Mouse (Mus musculus) hindbrain, postnatal 0 days (tissue): Measurements from ENCODE around the gene Tex28. TPM values are rescaled to one million over a fixed set of nuclear protein-coding genes. Genes with fewer than 3 reads are reported as not detected.
"Not testable (repeated sequence)": the region's sequence is repeated elsewhere in the genome, so short reads cannot be mapped to it uniquely, and the experiment has no call there.

Source experiments
- ATAC-seq: fragments of 200-750 bp; cut with Nextera tagmentation; 2 replicates; pipeline ENCODE4 v1.8.0; 2017; ENCODE audit warnings: mild to moderate bottlenecking, moderate TSS enrichment, moderate library complexity
- DNase-seq: peaks from one replicate; pipeline ENCODE4 v3.0.0-alpha.2; 2015; ENCODE audit warnings: low spot score
- H3K27ac ChIP-seq: fragments of 300-500 bp; sonication (generic); 2 replicates; pipeline ENCODE4 v1.5.1; 2014; ENCODE audit warnings: mild to moderate bottlenecking
- H3K27me3 ChIP-seq: fragments of 300-500 bp; sonication (generic); 2 replicates; pipeline ENCODE4 v1.6.1; 2014; ENCODE audit warnings: low read length, mixed read lengths; ENCODE audit not compliant: insufficient read depth
- H3K36me3 ChIP-seq: fragments of 300-500 bp; sonication (generic); 2 replicates; pipeline ENCODE4 v1.6.1; 2014; ENCODE audit warnings: low read length, mixed read lengths; ENCODE audit not compliant: insufficient read depth
- H3K4me1 ChIP-seq: fragments of 300-500 bp; sonication (generic); 2 replicates; pipeline ENCODE4 v1.6.1; 2014; ENCODE audit warnings: antibody characterized with exemption, low read length, mixed read lengths; ENCODE audit not compliant: insufficient read depth
- H3K4me2 ChIP-seq: fragments of 300-500 bp; sonication (generic); 2 replicates; pipeline ENCODE4 v1.6.1; 2014; ENCODE audit warnings: low read depth, mild to moderate bottlenecking, low read length, moderate library complexity, mixed read lengths
- H3K4me3 ChIP-seq: fragments of 300-500 bp; sonication (generic); 2 replicates; pipeline ENCODE4 v1.5.1; 2014; ENCODE audit warnings: low read length
- H3K9ac ChIP-seq: fragments of 300-500 bp; sonication (generic); replicated peaks from 2 replicates; pipeline ENCODE4 v1.6.1; 2014; ENCODE audit warnings: mild to moderate bottlenecking, low read length, moderate library complexity, mixed read lengths
- H3K9me3 ChIP-seq: fragments of 300-500 bp; sonication (generic); 2 replicates; pipeline ENCODE4 v1.6.1; 2016; ENCODE audit warnings: low read length, mixed read lengths
- CTCF ChIP-seq: IDR thresholded peaks from 2 replicates; pipeline ENCODE4 v1.5.1; 2016; ENCODE audit warnings: antibody characterized with exemption, control low read depth, low read depth
- WGBS: fragments of 180-500 bp; shearing (Covaris S2); extraction: QIAGEN DNeasy Blood & Tissue Kit; methylation state at CpG from one replicate; pipeline ENCODE4 v1.1.7; 2014; 5-methylcytosine and 5-hydroxymethylcytosine counted together
- polyA plus RNA-seq: library from polyadenylated mRNA; unstranded; fragments of >200 nt; fragmentation: Nextera tagmentation; extraction: Ambion mirVana; gene quantifications from 2 replicates; pipeline ENCODE4 v1.2.1, GENCODE M21; 2015
- total RNA-seq: library from RNA; depleted of rRNA; stranded (reverse); fragments of >200 nt; gene quantifications from 2 replicates; pipeline ENCODE4 v1.2.3, GENCODE M21; 2014; rRNA removed

Gene Tex28
- total RNA-seq (not detected in 2 replicates), polyA plus RNA-seq (not detected in 2 replicates)

- WGBS: 97% methylated on average over 1 of the region's 1 CpGs
- Histone ChIP-seq H3K4me1 (no peaks in the 10 kb centered on the region), H3K27me3 (no peaks in the 10 kb centered on the region), H3K9ac (no peak within 1 kb of the TSS), H3K4me3 (no peak within 1 kb of the TSS), H3K36me3 (no peaks in the 10 kb centered on the region), H3K27ac (no peak within 1 kb of the TSS), H3K9me3 (no peaks in the 10 kb centered on the region), H3K4me2 (no peak within 1 kb of the TSS)
- no peak for ATAC-seq
- TF ChIP-seq CTCF: no peak
- no peak for DNase-seq
Observed at GRCm38 (mm10) chrX:74167738-74168137, at the start of gene Tex28. Gene Tex28 (minus strand): TSS chrX:74167838.

GRCm38 (mm10) chrX:74203556-74203955 lies 35.9 kb upstream of the Tex28 start:
- DNase-seq: no peak
- Histone ChIP-seq H3K4me1 (no peaks in the 10 kb centered on the region), H3K27me3 (no peaks in the 10 kb centered on the region), H3K27ac (no peak overlapping the region), H3K9ac (no peak overlapping the region), H3K4me3 (no peak overlapping the region), H3K9me3 (no peaks in the 10 kb centered on the region), H3K4me2 (no peak overlapping the region), H3K36me3 (no peaks in the 10 kb centered on the region)
- ATAC-seq: no peak
- 84% methylated on average over 2 of the region's 2 CpGs for WGBS
- TF ChIP-seq CTCF: no peak

GRCm38 (mm10) chrX:74176959-74177358 lies 9.3 kb upstream of the Tex28 start, which contains the start of gene Tktl1:
Gene Tktl1 (plus strand): TSS chrX:74177259.
- no peaks in the 10 kb centered on the region for H3K4me1 ChIP-seq
- no peak for ATAC-seq
- 89% methylated on average over 17 of the region's 17 CpGs for WGBS
- no peaks in the 10 kb centered on the region for H3K36me3 ChIP-seq
- H3K9me3 ChIP-seq: no peaks in the 10 kb centered on the region
- H3K9ac ChIP-seq: no peak within 1 kb of the TSS
- H3K27ac ChIP-seq: no peak within 1 kb of the TSS
- no peaks in the 10 kb centered on the region for H3K27me3 ChIP-seq
- DNase-seq: no peak
- TF ChIP-seq CTCF: no peak
- no peak within 1 kb of the TSS for H3K4me2 ChIP-seq
- H3K4me3 ChIP-seq: no peak within 1 kb of the TSS

- not testable (repeated sequence) for H3K4me2 ChIP-seq, H3K4me1 ChIP-seq, H3K9ac ChIP-seq, H3K9me3 ChIP-seq, DNase-seq, H3K27me3 ChIP-seq, H3K4me3 ChIP-seq, H3K36me3 ChIP-seq, ATAC-seq, H3K27ac ChIP-seq
- 19% methylated on average over 1 of the region's 1 CpGs for WGBS
Observed at GRCm38 (mm10) chrX:74135263-74135662, 32.4 kb downstream of the Tex28 start, which contains the start of gene Mecp2. Gene Mecp2 (minus strand): TSS chrX:74135363.

- H3K4me2 ChIP-seq: no peak within 1 kb of the TSS
- H3K27me3 ChIP-seq: no peaks in the 10 kb centered on the region
- H3K9me3 ChIP-seq: no peaks in the 10 kb centered on the region
- no peak within 1 kb of the TSS for H3K4me3 ChIP-seq
- no peak for TF ChIP-seq CTCF
- DNase-seq (no peak), ATAC-seq (no peak)
- H3K4me1 ChIP-seq: no peaks in the 10 kb centered on the region
- no peak within 1 kb of the TSS for H3K27ac ChIP-seq
- no peak within 1 kb of the TSS for H3K9ac ChIP-seq
- H3K36me3 ChIP-seq: no peaks in the 10 kb centered on the region
Observed at GRCm38 (mm10) chrX:74127164-74127563, 40.5 kb downstream of the Tex28 start, which contains the start of gene Opn1mw. Gene Opn1mw (plus strand): TSS chrX:74127464.

- TF ChIP-seq CTCF: peak; percentile 23; the same call in 1 of the 2 replicates
- Histone ChIP-seq H3K9me3 (no peaks in the 10 kb centered on the region), H3K27ac (no peak overlapping the region), H3K27me3 (no peaks in the 10 kb centered on the region), H3K4me2 (no peak overlapping the region), H3K4me1 (no peaks in the 10 kb centered on the region), H3K4me3 (no peak overlapping the region), H3K36me3 (no peaks in the 10 kb centered on the region), H3K9ac (no peak overlapping the region)
- ATAC-seq (no peak), DNase-seq (no peak)
- 63% methylated on average over 2 of the region's 2 CpGs for WGBS
Observed at GRCm38 (mm10) chrX:74124975-74125374, 42.7 kb downstream of the Tex28 start.

GRCm38 (mm10) chrX:74115511-74115910 lies 52.1 kb downstream of the Tex28 start:
- Histone ChIP-seq H3K4me3 (peak overlapping the region; percentile 21), H3K4me1 (no peaks in the 10 kb centered on the region), H3K27me3 (no peaks in the 10 kb centered on the region), H3K9ac (no peak overlapping the region), H3K4me2 (peak overlapping the region; percentile 46; the same call in 1 of the 2 replicates), H3K27ac (no peak overlapping the region), H3K9me3 (no peaks in the 10 kb centered on the region), H3K36me3 (no peaks in the 10 kb centered on the region)
- 27% methylated on average over 10 of the region's 10 CpGs for WGBS
- ATAC-seq: peak; percentile 84
- DNase-seq: peak; percentile 68
- TF ChIP-seq CTCF: peak; percentile 65
